Mouse (Mus musculus): ENCODE measurements around the gene Jag2.
A peak's percentile ranks its signal among the peaks of the same experiment; 100 is the strongest.

DNA sequence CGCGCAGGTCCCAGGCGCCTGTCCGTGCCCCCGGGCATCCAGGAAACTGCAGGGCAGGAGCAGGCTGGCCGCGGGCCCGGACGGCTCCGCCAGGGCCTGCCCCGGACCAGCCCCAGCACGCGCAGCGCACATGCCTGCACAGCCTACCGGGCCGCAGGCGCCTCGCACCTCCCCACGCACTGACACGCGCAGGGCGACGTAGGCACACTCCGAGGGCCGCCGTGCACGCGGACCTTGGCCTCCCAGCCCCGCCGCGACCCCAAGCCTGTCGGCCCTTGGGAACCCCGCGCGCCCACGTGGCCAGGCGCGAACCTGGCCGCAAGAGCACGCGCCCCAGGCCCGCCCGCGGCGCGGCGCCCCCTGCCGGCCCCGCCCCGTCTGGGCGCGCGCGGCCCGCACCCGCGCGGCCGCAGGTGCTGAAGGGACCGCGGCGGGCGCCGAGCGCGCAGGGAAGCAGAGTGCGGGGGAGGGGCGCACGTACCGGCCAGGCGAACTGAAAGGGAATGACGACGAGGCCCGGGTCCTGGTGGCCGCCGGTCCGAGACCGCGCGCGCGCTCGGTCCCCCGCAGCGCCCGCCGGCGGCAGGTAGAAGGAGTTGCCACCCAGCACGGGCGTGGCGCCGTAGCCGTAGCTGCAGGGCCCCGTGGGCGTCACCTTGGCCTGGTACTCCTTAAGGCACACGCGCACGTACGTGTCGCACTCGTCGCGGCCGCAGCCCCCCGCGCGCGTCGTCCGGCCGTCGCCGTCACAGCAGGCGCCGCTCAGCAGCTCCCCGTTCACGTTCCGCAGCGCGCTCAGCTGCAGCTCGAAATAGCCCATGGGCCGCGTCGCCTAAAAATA is 955 bp downstream of the Jag2 start:
- TF ChIP-seq CTCF (IDR thresholded peaks at IDR 0.05; ENCODE audit: low read depth) (0 out of 2 replicates have a peak, but pooled peaks have one; percentile 7), EP300 (optimal IDR thresholded peaks at IDR 0.05) (no peak)
